Mouse (Mus musculus): ENCODE measurements around the gene Lrrc49.

DNA sequence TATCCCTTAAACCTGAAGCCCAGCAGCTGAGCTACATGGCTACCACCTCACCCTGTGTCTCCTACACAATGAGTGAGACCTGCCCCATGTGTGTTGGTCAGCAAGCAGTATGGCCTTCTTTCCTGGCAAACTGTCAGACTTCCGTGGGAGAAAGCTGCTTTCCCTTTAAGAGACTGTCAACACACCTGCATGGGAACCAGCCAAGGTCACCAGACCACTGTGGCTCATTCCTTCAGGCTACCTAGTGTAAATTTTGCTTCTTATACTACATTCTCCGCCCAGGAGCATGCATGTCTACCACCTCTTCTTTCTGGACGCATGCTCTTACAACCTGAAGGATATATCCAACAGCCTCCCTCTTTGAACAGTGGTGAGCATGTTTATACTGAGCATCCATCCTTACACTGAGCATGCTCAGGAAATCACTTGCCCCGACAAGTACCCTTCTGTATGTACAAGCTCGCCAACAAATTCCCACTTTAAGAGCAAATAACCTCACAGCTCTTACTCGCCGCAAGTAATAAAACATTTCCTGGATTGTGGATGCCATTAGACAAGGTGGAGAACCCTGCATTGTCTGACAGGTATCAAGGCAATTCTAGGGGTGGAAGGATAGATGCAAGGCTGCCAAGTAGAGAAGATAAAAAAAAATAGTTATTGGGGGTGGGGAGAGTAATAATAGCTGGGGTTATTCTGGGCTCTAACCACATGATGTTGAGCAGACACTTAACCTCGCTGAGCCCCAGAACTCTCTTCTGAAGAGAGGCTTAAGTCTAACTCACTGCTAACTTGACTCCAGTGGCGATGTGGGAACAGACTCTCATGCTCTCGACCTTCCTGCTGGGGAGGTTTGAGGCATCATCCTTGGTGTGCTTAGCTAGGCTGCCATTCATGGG lies 158.4 kb downstream of the Lrrc49 start:
- no peak for TF ChIP-seq GATA1 (IDR thresholded peaks at IDR 0.05; ENCODE audit: borderline replicate concordance, low read length)
- no peak for TF ChIP-seq FLI1 (IDR thresholded peaks at IDR 0.05; ENCODE audit: low read length)

Data from megakaryocyte, embryonic 14.5 days (primary cell).